Mouse (Mus musculus): ENCODE measurements at regions not wholly inside any gene's neighbourhood (a gene's known extent, or its start where the extent isn't known, plus 50 kb on each side); places are given as distances from the start of the nearest gene placed in this dataset.

GRCm38 (mm10) chr3:41476516-41476915 is 79.0 kb upstream of the Jade1 start:
- DNase-seq (ENCODE audit: low read depth): no peak

GRCm38 (mm10) chr3:41472586-41472985 is 82.9 kb upstream of the Jade1 start:
- DNase-seq (ENCODE audit: low read depth): no peak

GRCm38 (mm10) chr3:41469106-41469505 is 86.4 kb upstream of the Jade1 start:
- DNase-seq (ENCODE audit: low read depth): no peak

GRCm38 (mm10) chr3:41467857-41468256 is 87.7 kb upstream of the Jade1 start:
- no peak for DNase-seq (ENCODE audit: low read depth)

- no peak for DNase-seq (ENCODE audit: low read depth)
Measured at GRCm38 (mm10) chr3:41465893-41466292, 89.6 kb upstream of the Jade1 start.

GRCm38 (mm10) chr3:41462953-41463644 is 92.4 kb upstream of the Jade1 start:
- DNase-seq (ENCODE audit: low read depth): no peak

GRCm38 (mm10) chr3:41460131-41460530 is 95.4 kb upstream of the Jade1 start:
- DNase-seq (ENCODE audit: low read depth): no peak

GRCm38 (mm10) chr3:41458156-41458555 is 97.4 kb upstream of the Jade1 start:
- DNase-seq (ENCODE audit: low read depth): no peak

GRCm38 (mm10) chr3:41453525-41453924 is 102.0 kb upstream of the Jade1 start:
- no peak for DNase-seq (ENCODE audit: low read depth)

GRCm38 (mm10) chr3:41452716-41453090 is 102.8 kb upstream of the Jade1 start:
- DNase-seq (ENCODE audit: low read depth): no peak

GRCm38 (mm10) chr3:41452020-41452715 is 103.4 kb upstream of the Jade1 start:
- DNase-seq (ENCODE audit: low read depth): no peak

GRCm38 (mm10) chr3:41450696-41451095 is 104.8 kb upstream of the Jade1 start:
- no peak for DNase-seq (ENCODE audit: low read depth)

GRCm38 (mm10) chr3:41444243-41444753 is 111.2 kb upstream of the Jade1 start:
- no peak for DNase-seq (ENCODE audit: low read depth)

GRCm38 (mm10) chr3:41436238-41436637 is 119.3 kb upstream of the Jade1 start:
- DNase-seq (ENCODE audit: low read depth): no peak

GRCm38 (mm10) chr3:41433106-41433505 is 122.4 kb upstream of the Jade1 start:
- no peak for DNase-seq (ENCODE audit: low read depth)

- DNase-seq (ENCODE audit: low read depth): no peak
Measured at GRCm38 (mm10) chr3:41432376-41432775, 123.2 kb upstream of the Jade1 start.

- DNase-seq (ENCODE audit: low read depth): no peak
Measured at GRCm38 (mm10) chr3:41430191-41430590, 125.3 kb upstream of the Jade1 start.

- no peak for DNase-seq (ENCODE audit: low read depth)
Measured at GRCm38 (mm10) chr3:41426946-41427345, 128.6 kb upstream of the Jade1 start.

GRCm38 (mm10) chr3:41425863-41426262 is 129.7 kb upstream of the Jade1 start:
- DNase-seq (ENCODE audit: low read depth): no peak

- no peak for DNase-seq (ENCODE audit: low read depth)
Measured at GRCm38 (mm10) chr3:41424142-41424939, 131.2 kb upstream of the Jade1 start.

GRCm38 (mm10) chr3:41423630-41424029 is 131.9 kb upstream of the Jade1 start:
- DNase-seq (ENCODE audit: low read depth): no peak

All from c-Kit-positive CD71-positive TER-119-negative erythroid progenitor cells, embryonic 14.5 days (primary cell).